Mouse (Mus musculus): ENCODE measurements around the gene Gimap4.

DNA sequence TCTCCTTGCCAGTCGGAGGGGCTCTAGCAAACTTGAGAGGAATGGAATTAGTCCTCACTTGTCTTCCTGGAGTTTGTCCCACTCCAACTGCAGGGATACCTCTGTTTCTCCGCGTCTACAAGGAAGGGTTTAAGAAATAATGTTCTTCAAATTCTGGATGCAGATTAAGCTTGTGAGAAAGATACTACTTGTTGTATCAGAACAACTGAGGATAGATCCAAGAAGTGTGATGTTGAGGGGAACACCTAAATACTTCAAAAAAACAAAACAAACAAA, 55.4 kb downstream of the Gimap4 start:
- TF ChIP-seq CTCF (IDR thresholded peaks at IDR 0.05 in 2 of 3, conservative IDR thresholded peaks at IDR 0.05 in 1 of 3; ENCODE audit: control insufficient read depth in 1 of 3, insufficient read depth in 1 of 3, low read depth in 2 of 3, low read length in 3 of 3, poor library complexity in 1 of 3, severe bottlenecking in 1 of 3) (no peak), CHD1 (IDR thresholded peaks at IDR 0.05; ENCODE audit: low read depth, low read length) (no peak), POLR2A (IDR thresholded peaks at IDR 0.05; ENCODE audit: control insufficient read depth in 1 of 2, insufficient read depth in 1 of 2, low read depth in 1 of 2, low read length in 2 of 2, poor library complexity in 1 of 2) (no peak), EP300 (IDR thresholded peaks at IDR 0.05; ENCODE audit: low read depth in 1 of 2, low read length in 2 of 2) (no peak), SIN3A (IDR thresholded peaks at IDR 0.05; ENCODE audit: low read length) (no peak), MAZ (IDR thresholded peaks at IDR 0.05; ENCODE audit: low read depth, low read length) (no peak), MAFK (IDR thresholded peaks at IDR 0.05; ENCODE audit: borderline replicate concordance, low read depth, low read length) (no peak)

Measured in MEL (cell line).